Mouse (Mus musculus) central nervous system, embryonic 14 days (tissue): ENCODE data around the gene Zfp607a. TPM values are rescaled to one million over a fixed set of nuclear protein-coding genes. Genes with fewer than 3 reads are reported as not detected.

Experiments
- polyA plus RNA-seq: library from polyadenylated mRNA; depleted of rRNA; stranded (reverse); fragments of >200 nt; gene quantifications from 2 replicates; pipeline ENCODE4 v1.2.3, GENCODE M21; 2012; rRNA removed

The Zfp607a gene
- polyA plus RNA-seq = 1.2 and 1.3 TPM in 2 replicates

DNA sequence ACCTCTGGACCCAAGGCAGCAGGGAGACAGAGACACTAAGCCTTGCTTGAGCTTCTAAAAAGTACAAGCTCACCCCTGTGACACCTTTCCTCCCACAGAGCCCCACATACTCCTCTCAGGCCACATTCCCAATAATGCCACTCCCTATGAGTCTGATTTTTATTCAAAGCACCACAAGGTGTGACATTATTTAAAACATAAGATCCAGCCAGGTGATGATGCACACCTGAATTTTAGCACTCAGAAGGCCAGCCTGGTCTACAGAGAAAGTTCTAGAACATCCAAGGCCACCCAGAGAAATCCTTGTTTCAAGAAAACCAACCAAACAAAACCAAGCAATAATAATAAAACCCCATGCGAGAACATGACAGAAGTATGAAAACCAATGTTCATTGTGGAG lies at the start of gene Zfp607a:
TSS of gene Zfp607a (plus strand) at position 301 of the 400 bp plus-strand sequence.

DNA sequence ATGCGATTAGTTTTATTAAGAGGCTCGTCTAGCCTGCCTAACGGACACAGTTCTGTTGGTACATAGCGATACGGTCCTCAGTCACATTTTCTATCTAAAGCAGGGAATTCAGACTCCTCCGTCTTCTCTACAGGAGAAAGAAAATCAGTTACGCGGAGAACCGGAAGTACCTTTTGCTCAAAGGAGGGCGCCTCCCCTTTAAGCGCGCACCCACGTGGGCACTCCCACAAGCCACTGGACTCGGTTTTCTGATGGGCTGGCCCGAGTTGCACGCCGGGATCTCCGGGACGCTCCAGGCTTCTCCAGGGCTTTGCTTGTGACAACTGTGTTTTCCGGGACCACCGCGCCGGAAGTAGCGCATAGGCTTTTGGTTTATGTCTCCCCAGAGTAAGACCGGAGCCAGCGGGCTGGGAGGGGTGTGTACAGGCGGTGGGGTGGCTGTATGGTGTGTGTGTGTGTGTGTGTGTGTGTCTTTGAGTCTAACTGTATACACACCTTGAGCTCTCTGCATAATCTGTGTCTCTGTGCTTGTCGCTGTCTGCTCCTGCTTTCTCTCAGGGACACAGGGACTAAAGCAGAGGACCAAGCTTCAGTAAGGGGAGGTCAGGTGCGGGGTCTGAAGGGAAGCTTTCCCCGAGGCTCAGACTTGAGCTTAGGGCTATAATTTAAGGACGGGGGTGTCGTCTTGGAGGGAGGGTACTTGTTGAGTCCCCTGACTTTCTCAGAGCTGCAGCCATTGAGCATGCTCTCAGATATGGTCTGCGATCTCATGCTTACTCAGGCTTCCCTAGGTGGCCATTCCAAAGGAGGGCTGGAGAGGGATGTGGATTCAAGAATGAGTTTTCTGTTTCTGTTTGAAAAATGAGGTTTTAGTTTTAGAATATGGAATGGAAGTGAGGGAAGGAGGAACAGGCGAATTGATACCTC lies 18.7 kb upstream of the Zfp607a start, which contains the start of gene Zfp59:
TSS of gene Zfp59 (plus strand) at position 285 of the 927 bp plus-strand sequence.

DNA sequence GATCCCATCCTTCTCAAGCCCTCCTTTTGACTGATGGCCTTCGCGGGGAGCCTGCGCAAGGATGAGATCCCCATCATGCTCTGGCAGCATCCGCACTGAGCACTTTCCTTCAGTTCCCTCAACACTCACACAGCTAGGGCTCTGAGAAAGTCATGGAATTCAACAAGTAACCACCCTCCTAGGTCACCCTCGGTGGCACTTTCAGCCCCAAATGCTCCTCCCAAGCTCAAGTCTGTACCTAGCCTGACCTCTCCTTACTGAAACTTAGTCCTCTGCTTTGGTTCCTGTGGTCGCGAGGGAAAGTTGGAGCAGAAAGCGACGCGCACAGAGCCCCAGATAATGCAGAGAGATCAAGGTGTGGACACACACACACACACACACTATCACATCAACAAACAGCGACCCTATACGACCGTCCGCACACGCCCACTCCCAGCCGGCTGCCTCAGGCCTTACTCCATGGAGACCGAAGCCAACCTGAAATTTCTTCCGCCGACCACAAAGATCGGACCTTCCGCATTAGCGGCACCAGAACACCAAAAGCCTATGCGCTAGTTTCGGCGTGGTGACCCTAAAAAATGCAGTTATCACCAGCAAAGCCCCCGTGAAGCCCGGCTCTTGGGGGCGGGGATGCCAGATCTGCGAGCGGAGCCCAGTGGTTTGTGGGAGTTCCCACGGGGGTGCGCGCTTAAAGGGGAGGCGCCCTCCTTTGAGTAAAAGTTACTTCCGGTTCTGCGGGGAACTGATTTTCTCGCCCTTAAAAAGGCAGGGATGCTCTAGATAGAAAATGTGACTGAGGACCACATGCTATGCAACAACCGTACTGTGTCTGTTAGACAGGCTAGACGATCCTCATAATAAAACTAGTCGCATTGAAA lies 71.7 kb downstream of the Zfp607a start, which contains the start of gene Zfp974:
TSS of gene Zfp974 (minus strand) at position 643 of the 878 bp plus-strand sequence.

Other genes with a start within 250 kb of the Zfp607a start
- 36.9 and 44.1 TPM in 2 replicates for gene Ttc9b, start 203.6 kb upstream of the Zfp607a start, polyA plus RNA-seq
- gene Map3k10, start 182.9 kb upstream of the Zfp607a start, polyA plus RNA-seq = 65.0 and 67.7 TPM in 2 replicates
- gene Zfp607b, start 168.2 kb upstream of the Zfp607a start, polyA plus RNA-seq = 6.6 and 8.8 TPM in 2 replicates
- gene Zfp60, start 126.1 kb upstream of the Zfp607a start, polyA plus RNA-seq = 31.6 and 40.7 TPM in 2 replicates
- gene Zfp626, start 50.3 kb upstream of the Zfp607a start, polyA plus RNA-seq = 3.3 and 4.0 TPM in 2 replicates
- 5.3 and 6.1 TPM in 2 replicates for gene Zfp59, start 18.9 kb upstream of the Zfp607a start, polyA plus RNA-seq
- 7.6 and 8.2 TPM in 2 replicates for gene Zfp974, start 71.9 kb downstream of the Zfp607a start, polyA plus RNA-seq
- 7.2 and 7.5 TPM in 2 replicates for gene Zfp780b, start 121.6 kb downstream of the Zfp607a start, polyA plus RNA-seq
- 3.0 and 3.4 TPM in 2 replicates for gene Zfp850, start 156.6 kb downstream of the Zfp607a start, polyA plus RNA-seq
- 249 and 270 TPM in 2 replicates for gene Psmc4, start 192.6 kb downstream of the Zfp607a start, polyA plus RNA-seq
- 0.18 and 0.24 TPM in 2 replicates for gene Fcgbp, start 213.7 kb downstream of the Zfp607a start, polyA plus RNA-seq